Mouse (Mus musculus) embryonic facial prominence, embryonic 11.5 days (tissue): ENCODE results near the gene Dnajb5. TPM values are rescaled to one million over a fixed set of nuclear protein-coding genes. Genes with fewer than 3 reads are reported as not detected.

Experiments used
- ATAC-seq: fragments of 200-750 bp; cut with Nextera tagmentation; replicated peaks from 2 replicates; pipeline ENCODE4 v1.8.0; 2017; ENCODE audit warnings: low read depth; ENCODE audit not compliant: insufficient number of reproducible peaks, low FRiP score, low TSS enrichment
- DNase-seq: peaks from one replicate; pipeline ENCODE4 v3.0.0-alpha.2; 2015; ENCODE audit warnings: low spot score
- H3K27ac ChIP-seq: fragments of 300-500 bp; sonication (generic); replicated peaks from 2 replicates; pipeline ENCODE4 v1.5.1; 2014; ENCODE audit warnings: mild to moderate bottlenecking, low read depth, low read length, control low read depth
- H3K27me3 ChIP-seq: fragments of 300-500 bp; sonication (generic); 2 replicates; pipeline ENCODE4 v1.6.1; 2014; ENCODE audit warnings: mild to moderate bottlenecking, low read length, moderate library complexity, mixed read lengths; ENCODE audit not compliant: control insufficient read depth, insufficient read depth
- H3K36me3 ChIP-seq: fragments of 300-500 bp; sonication (generic); replicated peaks from 2 replicates; pipeline ENCODE4 v1.6.1; 2014; ENCODE audit warnings: low read depth, mild to moderate bottlenecking, low read length, moderate library complexity, mixed read lengths; ENCODE audit not compliant: control insufficient read depth, insufficient read depth
- H3K4me1 ChIP-seq: fragments of 300-500 bp; sonication (generic); 2 replicates; pipeline ENCODE4 v1.6.1; 2014; ENCODE audit warnings: low read length, mixed read lengths; ENCODE audit not compliant: control insufficient read depth, insufficient read depth
- H3K4me2 ChIP-seq: fragments of 300-500 bp; sonication (generic); 2 replicates; pipeline ENCODE4 v1.6.1; 2014; ENCODE audit warnings: low read depth, mild to moderate bottlenecking, control low read depth, low read length, moderate library complexity
- H3K4me3 ChIP-seq: fragments of 300-500 bp; sonication (generic); 2 replicates; pipeline ENCODE4 v1.5.1; 2014; ENCODE audit warnings: low read depth, low read length, control low read depth
- H3K9ac ChIP-seq: fragments of 300-500 bp; sonication (generic); replicated peaks from 2 replicates; pipeline ENCODE4 v1.6.1; 2014; ENCODE audit warnings: mild to moderate bottlenecking, control low read depth, low read length
- H3K9me3 ChIP-seq: fragments of 300-500 bp; sonication (generic); replicated peaks from 2 replicates; pipeline ENCODE4 v1.6.1; 2016; ENCODE audit warnings: mild to moderate bottlenecking, low read length, inconsistent platforms, mixed read lengths; ENCODE audit not compliant: control insufficient read depth
- WGBS: fragments of 180-500 bp; shearing (Covaris S2); extraction: QIAGEN DNeasy Blood & Tissue Kit; methylation state at CpG from one replicate; pipeline ENCODE4 v1.1.7; 2014; 5-methylcytosine and 5-hydroxymethylcytosine counted together
- polyA plus RNA-seq: library from polyadenylated mRNA; unstranded; fragments of >200 nt; fragmentation: Nextera tagmentation; extraction: Ambion mirVana; gene quantifications from 2 replicates; pipeline ENCODE4 v1.2.1, GENCODE M21; 2014

Gene Dnajb5
- polyA plus RNA-seq, 1 experiment from 2014 or later: 8.6 TPM

DNA sequence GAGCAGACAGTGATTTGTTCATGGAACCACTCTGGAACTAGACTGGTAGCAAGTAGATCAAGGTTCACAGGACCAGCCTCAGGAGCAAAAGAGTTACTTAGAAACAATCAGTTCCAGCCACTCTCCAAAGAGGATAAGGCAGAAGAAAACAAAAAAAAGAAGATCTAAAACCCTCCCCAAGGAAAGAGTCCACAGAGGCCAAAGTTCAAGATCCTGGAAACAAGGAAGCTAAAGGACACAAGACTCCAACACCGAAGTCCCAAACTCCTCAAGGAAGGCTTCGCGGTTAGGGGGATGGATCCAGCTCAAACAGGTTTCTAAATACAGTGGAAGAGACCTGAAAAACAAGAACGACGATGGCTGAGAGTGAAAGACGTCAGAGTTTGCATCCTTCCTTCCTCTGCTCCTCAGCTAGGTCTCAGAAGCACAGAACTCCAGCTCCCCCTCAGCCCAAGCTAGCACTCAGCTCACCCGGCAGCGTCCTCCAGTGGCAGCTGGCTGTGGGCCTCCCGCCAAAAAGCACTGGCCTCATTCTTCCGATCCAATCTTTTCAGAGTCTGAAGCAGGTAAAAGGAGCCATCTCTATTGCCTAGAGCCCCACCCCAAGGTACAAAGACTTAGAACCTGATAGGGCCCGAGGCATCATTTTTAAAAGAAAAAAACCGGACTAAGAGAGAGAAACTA is 53.3 kb downstream of the Dnajb5 start:
- H3K27me3 ChIP-seq: no peaks in the 10 kb centered on the region
- no peak for DNase-seq
- ATAC-seq: no peak
- H3K9me3 ChIP-seq: no peaks in the 10 kb centered on the region
- no peaks in the 10 kb centered on the region; the same call in 1 of the 2 replicates for H3K36me3 ChIP-seq
- WGBS: 78% methylated on average over 12 of the region's 12 CpGs
- H3K4me3 ChIP-seq: no peak overlapping the region
- no peak overlapping the region for H3K4me2 ChIP-seq
- H3K4me1 ChIP-seq: no peaks in the 10 kb centered on the region
- no peak overlapping the region for H3K27ac ChIP-seq
- H3K9ac ChIP-seq: no peak overlapping the region

DNA sequence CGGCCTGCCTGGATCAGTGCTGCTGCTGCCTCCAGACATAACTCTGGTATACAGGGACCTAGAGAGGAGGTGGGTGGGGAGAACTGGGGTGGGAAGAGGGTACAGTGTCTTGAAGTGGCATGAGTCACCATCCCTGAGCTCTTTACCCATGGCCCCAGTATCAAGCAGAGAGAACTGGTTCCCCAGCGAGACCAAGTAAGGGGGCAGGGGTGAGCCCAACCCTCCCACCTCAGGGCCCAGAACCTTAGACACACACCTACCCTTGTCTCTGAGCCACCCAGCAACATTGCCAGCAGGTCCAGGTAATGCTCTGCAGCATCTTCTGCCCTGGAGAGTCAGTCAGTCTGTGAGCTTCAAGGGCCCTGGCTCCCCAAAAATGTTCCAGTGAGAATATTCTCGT is 55.3 kb downstream of the Dnajb5 start:
- H3K4me2 ChIP-seq: no peak overlapping the region
- H3K9me3 ChIP-seq: no peaks in the 10 kb centered on the region
- 92% methylated on average over 3 of the region's 3 CpGs for WGBS
- no peak overlapping the region for H3K9ac ChIP-seq
- no peaks in the 10 kb centered on the region for H3K4me1 ChIP-seq
- no peak overlapping the region for H3K27ac ChIP-seq
- DNase-seq (no peak), ATAC-seq (no peak)
- no peaks in the 10 kb centered on the region; the same call in 1 of the 2 replicates for H3K36me3 ChIP-seq
- no peak overlapping the region for H3K4me3 ChIP-seq
- H3K27me3 ChIP-seq: no peaks in the 10 kb centered on the region

DNA sequence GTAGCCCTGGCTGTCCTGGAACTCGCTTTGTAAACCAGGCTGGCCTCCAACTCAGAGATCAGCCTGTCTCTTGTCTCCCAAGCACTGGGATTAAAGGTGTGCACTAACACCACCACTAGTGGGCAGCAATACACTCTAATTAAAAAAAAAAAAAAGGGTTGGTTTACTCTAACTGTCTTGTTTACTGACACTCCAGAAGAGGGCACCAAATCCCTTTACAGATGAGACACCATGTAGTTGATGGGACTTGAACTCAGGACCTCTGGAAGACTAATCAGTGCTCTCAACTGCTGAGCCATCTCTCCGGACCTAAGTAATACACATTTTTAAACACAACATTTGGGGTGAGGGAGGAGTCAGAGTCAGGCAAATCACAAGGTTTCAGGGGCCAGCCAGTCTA is 56.2 kb downstream of the Dnajb5 start:
- H3K4me1 ChIP-seq: no peaks in the 10 kb centered on the region
- 63% methylated on average over 2 of the region's 2 CpGs for WGBS
- H3K9ac ChIP-seq: no peak overlapping the region
- H3K4me2 ChIP-seq: no peak overlapping the region
- ATAC-seq: no peak
- DNase-seq: peak; percentile 27
- H3K27me3 ChIP-seq: no peaks in the 10 kb centered on the region
- H3K4me3 ChIP-seq: no peak overlapping the region
- H3K27ac ChIP-seq: no peak overlapping the region
- H3K36me3 ChIP-seq: no peaks in the 10 kb centered on the region; the same call in 1 of the 2 replicates
- no peaks in the 10 kb centered on the region for H3K9me3 ChIP-seq

Other genes with a start within 250 kb of the Dnajb5 start
- gene 4930578G10Rik, start 214.3 kb upstream of the Dnajb5 start, polyA plus RNA-seq: not detected in 2 replicates
- not detected in 2 replicates for gene Ccl19, start 193.2 kb upstream of the Dnajb5 start, polyA plus RNA-seq
- gene Ccl21a, start 175.8 kb upstream of the Dnajb5 start, polyA plus RNA-seq: 3.6 and 9.3 TPM in 2 replicates
- gene Fam205a1, start 95.9 kb upstream of the Dnajb5 start, polyA plus RNA-seq: not detected in 2 replicates
- gene Gm12394, start 93.0 kb upstream of the Dnajb5 start, polyA plus RNA-seq: 0.20 and 0.25 TPM in 2 replicates
- not detected in 2 replicates for gene Fam205c, start 75.6 kb upstream of the Dnajb5 start, polyA plus RNA-seq
- gene Phf24, start 33.2 kb upstream of the Dnajb5 start, polyA plus RNA-seq: 0.43 and 0.80 TPM in 2 replicates
- 0.70 and 0.76 TPM in 2 replicates for gene 1700022I11Rik, start 19.8 kb downstream of the Dnajb5 start, polyA plus RNA-seq
- 686 and 688 TPM in 2 replicates for gene Vcp, start 50.7 kb downstream of the Dnajb5 start, polyA plus RNA-seq
- gene Fancg, start 60.7 kb downstream of the Dnajb5 start, polyA plus RNA-seq: 19.7 and 22.7 TPM in 2 replicates
- gene Pigo, start 76.0 kb downstream of the Dnajb5 start, polyA plus RNA-seq: 17.3 and 18.8 TPM in 2 replicates
- 410 TPM in 2 replicates for gene Stoml2, start 81.9 kb downstream of the Dnajb5 start, polyA plus RNA-seq
- 8.7 and 9.6 TPM in 2 replicates for gene Fam214b, start 96.4 kb downstream of the Dnajb5 start, polyA plus RNA-seq
- gene Unc13b, start 109.1 kb downstream of the Dnajb5 start, polyA plus RNA-seq: 4.1 and 6.1 TPM in 2 replicates